Mouse (Mus musculus) kidney, embryonic 14.5 days (tissue): ENCODE data around the gene B630019K06Rik. TPM values are rescaled to one million over a fixed set of nuclear protein-coding genes. Genes with fewer than 3 reads are reported as not detected.

Experiments
- ATAC-seq: fragments of 200-750 bp; cut with Nextera tagmentation; 2 replicates; pipeline ENCODE4 v1.8.0; 2017; ENCODE audit warnings: moderate number of reproducible peaks, mild to moderate bottlenecking, moderate TSS enrichment, moderate library complexity; ENCODE audit not compliant: low FRiP score, low TSS enrichment
- H3K27ac ChIP-seq: fragments of 300-500 bp; sonication (generic); 2 replicates; pipeline ENCODE4 v1.5.1; 2014; ENCODE audit warnings: low read depth, mild to moderate bottlenecking, low read length, moderate library complexity, mixed read lengths
- H3K27me3 ChIP-seq: fragments of 300-500 bp; sonication (generic); 2 replicates; pipeline ENCODE4 v1.6.1; 2014; ENCODE audit warnings: mild to moderate bottlenecking, low read length; ENCODE audit not compliant: control insufficient read depth, insufficient read depth
- H3K36me3 ChIP-seq: fragments of 300-500 bp; sonication (generic); 2 replicates; pipeline ENCODE4 v1.6.1; 2014; ENCODE audit warnings: low read length, mixed read lengths; ENCODE audit not compliant: control insufficient read depth, insufficient read depth
- H3K4me1 ChIP-seq: fragments of 300-500 bp; sonication (generic); 2 replicates; pipeline ENCODE4 v1.6.1; 2014; ENCODE audit warnings: low read length, mixed read lengths; ENCODE audit not compliant: control insufficient read depth, insufficient read depth
- H3K4me2 ChIP-seq: fragments of 300-500 bp; sonication (generic); replicated peaks from 2 replicates; pipeline ENCODE4 v1.6.1; 2014; ENCODE audit warnings: low read depth, mild to moderate bottlenecking, low read length
- H3K4me3 ChIP-seq: fragments of 300-500 bp; sonication (generic); 2 replicates; pipeline ENCODE4 v1.5.1; 2014; ENCODE audit warnings: mild to moderate bottlenecking, low read length
- H3K9ac ChIP-seq: fragments of 300-500 bp; sonication (generic); 2 replicates; pipeline ENCODE4 v1.6.1; 2014; ENCODE audit warnings: low read depth, mild to moderate bottlenecking, low read length, moderate library complexity
- H3K9me3 ChIP-seq: fragments of 300-500 bp; sonication (generic); 2 replicates; pipeline ENCODE4 v1.6.1; 2016; ENCODE audit warnings: low read length; ENCODE audit not compliant: control insufficient read depth
- WGBS: fragments of 180-500 bp; shearing (Covaris S2); extraction: QIAGEN DNeasy Blood & Tissue Kit; methylation state at CpG from one replicate; pipeline ENCODE4 v1.1.7; 2014; 5-methylcytosine and 5-hydroxymethylcytosine counted together
- polyA plus RNA-seq: library from polyadenylated mRNA; unstranded; fragments of >200 nt; fragmentation: Nextera tagmentation; extraction: Ambion mirVana; gene quantifications from 2 replicates; pipeline ENCODE4 v1.2.1, GENCODE M21; 2014

The B630019K06Rik gene
- polyA plus RNA-seq, 1 experiment from 2014 or later = 5.6 TPM

DNA sequence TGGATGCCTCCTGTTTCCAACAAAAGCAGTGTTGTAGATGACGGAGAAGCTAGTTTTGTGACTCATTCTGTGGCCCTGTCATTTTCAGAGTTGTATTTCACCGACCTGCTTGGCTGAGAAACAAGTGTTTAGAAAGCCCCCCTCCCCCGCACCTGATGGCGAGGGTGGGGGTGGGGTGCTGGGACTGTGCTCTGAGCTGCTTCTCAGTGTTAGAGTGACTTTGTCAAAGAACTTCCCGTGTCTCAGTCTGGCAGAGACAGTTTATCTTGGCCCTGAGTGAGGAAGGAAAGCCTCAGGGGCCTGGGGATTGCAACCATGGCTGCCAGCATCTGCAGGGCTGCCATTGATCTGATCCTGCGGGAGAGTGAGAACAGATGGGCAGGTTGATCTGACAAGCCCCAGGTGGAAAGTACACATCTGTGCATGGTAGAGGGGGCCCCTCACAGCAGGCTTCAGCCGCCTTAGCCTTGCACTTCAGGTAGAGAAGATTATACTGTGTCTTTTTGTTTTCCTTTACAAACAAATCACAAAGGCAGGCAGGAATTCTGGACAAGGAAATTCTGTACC lies 9.8 kb downstream of the B630019K06Rik start:
- Histone ChIP-seq H3K4me3 (no peak overlapping the region), H3K4me1 (no peaks in the 10 kb centered on the region), H3K36me3 (no peaks in the 10 kb centered on the region), H3K27me3 (no peaks in the 10 kb centered on the region), H3K9ac (no peak overlapping the region), H3K9me3 (no peaks in the 10 kb centered on the region), H3K27ac (no peak overlapping the region), H3K4me2 (no peak overlapping the region)
- WGBS = 33% methylated on average over 7 of the region's 7 CpGs
- 0 out of 2 replicates have a peak, but pooled peaks have one; percentile 24 for ATAC-seq

DNA sequence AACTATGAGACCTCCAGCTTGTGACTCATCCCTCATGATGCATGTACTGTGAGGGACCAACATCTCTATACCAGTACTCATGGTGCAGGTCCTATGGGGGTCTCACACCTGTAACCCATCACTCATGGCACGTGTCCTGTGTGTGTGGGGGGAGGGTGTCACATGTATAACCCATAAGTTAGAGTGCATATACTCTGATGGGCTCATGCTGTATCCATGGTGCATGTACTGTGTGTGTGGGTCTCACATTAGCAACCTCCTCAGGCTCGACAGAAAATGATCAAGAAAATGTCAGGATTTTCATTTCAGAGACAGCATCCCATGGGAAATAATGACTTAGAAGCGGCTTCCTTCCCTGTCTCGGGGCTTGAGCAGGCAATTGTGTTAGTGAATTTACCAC lies 28.9 kb downstream of the B630019K06Rik start:
- H3K27ac ChIP-seq = no peak overlapping the region
- H3K36me3 ChIP-seq = no peaks in the 10 kb centered on the region
- H3K4me1 ChIP-seq = no peaks in the 10 kb centered on the region
- H3K27me3 ChIP-seq = no peaks in the 10 kb centered on the region
- 66% methylated on average over 4 of the region's 4 CpGs for WGBS
- ATAC-seq = no peak
- H3K9ac ChIP-seq = no peak overlapping the region
- H3K9me3 ChIP-seq = no peaks in the 10 kb centered on the region
- no peak overlapping the region for H3K4me3 ChIP-seq
- no peak overlapping the region for H3K4me2 ChIP-seq

DNA sequence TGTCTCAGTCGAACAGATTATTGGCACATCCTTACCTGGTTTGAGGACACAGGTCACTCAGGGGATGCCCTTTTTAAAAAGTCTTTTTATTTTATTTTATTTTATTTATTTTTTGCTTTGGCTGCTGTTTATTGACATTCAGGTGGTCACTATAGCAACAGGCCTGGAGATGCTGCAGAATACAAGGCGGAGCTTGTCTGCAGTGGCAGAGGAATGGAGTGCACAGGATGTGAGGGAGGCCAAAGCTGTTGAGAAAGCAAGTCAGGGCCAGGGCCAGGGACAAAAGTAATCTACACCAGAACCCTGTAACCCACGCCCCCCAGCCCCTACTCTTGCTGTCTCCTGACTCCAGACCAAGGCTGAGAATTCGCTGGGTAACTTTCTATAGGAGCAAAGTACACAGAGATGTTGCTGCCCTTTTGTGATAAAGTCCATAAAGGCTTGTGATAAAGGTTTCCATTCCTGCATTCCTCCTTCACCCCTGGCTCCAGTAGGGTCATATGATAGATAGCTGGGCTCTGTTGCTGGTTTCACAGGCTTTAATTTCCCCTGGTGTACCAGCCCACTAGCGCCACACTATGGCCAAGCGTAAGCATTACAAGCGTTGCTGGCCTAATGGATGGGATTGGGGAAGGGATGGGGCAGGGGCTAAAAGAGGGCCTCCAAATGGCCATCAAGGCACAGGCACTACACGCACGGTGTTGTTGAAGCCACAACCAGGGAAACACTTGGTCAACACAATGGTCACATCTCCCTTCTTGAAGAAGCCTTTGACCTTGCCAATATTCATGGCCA lies 29.8 kb downstream of the B630019K06Rik start:
- Histone ChIP-seq H3K4me2 (no peak overlapping the region), H3K9ac (no peak overlapping the region), H3K27ac (no peak overlapping the region), H3K27me3 (no peaks in the 10 kb centered on the region), H3K4me3 (no peak overlapping the region), H3K4me1 (no peaks in the 10 kb centered on the region), H3K9me3 (no peaks in the 10 kb centered on the region), H3K36me3 (no peaks in the 10 kb centered on the region)
- WGBS = 54% methylated on average over 9 of the region's 9 CpGs
- no peak for ATAC-seq

DNA sequence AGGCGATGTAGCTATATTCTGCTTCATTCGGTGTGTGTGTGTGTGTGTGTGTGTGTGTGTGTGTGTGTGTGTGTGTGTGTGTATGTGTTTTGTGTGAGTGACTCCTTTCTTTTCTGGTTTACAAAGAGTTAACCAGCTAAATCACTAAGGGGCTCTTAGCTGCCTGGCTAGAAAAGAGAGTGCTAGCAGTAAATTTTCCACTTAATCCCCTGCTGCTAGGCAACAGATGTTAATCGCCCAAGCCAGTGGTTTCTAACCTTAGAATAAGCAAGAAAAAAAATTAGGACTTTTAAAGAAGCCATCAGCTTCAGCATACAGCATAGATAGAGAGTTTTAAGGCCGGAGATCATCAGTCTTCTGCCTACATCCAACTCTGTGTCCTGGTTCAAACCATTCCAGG lies 35.1 kb downstream of the B630019K06Rik start:
- Histone ChIP-seq H3K9ac (no peak overlapping the region), H3K27ac (no peak overlapping the region), H3K27me3 (no peaks in the 10 kb centered on the region), H3K4me2 (no peak overlapping the region), H3K9me3 (no peaks in the 10 kb centered on the region), H3K36me3 (no peaks in the 10 kb centered on the region), H3K4me3 (no peak overlapping the region), H3K4me1 (no peaks in the 10 kb centered on the region)
- ATAC-seq = no peak
- WGBS = 37% methylated on average over 4 of the region's 4 CpGs

DNA sequence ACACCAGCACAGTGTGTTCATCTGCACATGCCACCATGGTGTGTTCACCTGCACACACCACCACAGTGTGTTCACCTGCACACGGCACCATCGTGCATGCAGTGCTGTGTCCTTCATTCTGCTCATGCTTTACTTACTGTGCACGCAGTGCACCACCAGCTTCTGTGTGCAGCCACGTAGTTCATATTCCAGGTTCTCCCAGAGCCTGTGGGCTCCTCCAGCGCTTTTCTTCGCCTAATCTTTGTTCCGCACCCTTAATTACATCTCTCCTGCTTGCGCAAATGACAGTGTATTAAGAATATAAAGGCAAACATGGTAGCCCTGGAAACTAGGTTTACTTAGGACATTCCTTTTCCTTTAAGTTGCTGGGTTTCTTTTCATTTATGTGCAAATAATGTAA lies 51.9 kb downstream of the B630019K06Rik start:
- Histone ChIP-seq H3K4me2 (no peak overlapping the region), H3K9ac (no peak overlapping the region), H3K4me3 (no peak overlapping the region), H3K27me3 (no peaks in the 10 kb centered on the region), H3K27ac (no peak overlapping the region), H3K36me3 (no peaks in the 10 kb centered on the region), H3K4me1 (no peaks in the 10 kb centered on the region), H3K9me3 (no peaks in the 10 kb centered on the region)
- no peak for ATAC-seq
- WGBS = 84% methylated on average over 8 of the region's 8 CpGs

Other genes starting within 250 kb of the B630019K06Rik start
- not detected in 2 replicates for gene Ssxb8, start 201.5 kb upstream of the B630019K06Rik start, polyA plus RNA-seq
- gene Ssx9, start 143.9 kb upstream of the B630019K06Rik start, polyA plus RNA-seq = not detected in 2 replicates
- gene Ssxb5, start 88.7 kb upstream of the B630019K06Rik start, polyA plus RNA-seq = 0.39 TPM in 1 of 2 replicates, not detected in the other
- gene Gm6592, start 48.4 kb upstream of the B630019K06Rik start, polyA plus RNA-seq = not detected in 2 replicates
- gene Gm5751, start 18.1 kb upstream of the B630019K06Rik start, polyA plus RNA-seq = not detected in 2 replicates
- not detected in 2 replicates for gene Fthl17b, start 70.6 kb downstream of the B630019K06Rik start, polyA plus RNA-seq
- not detected in 2 replicates for gene Fthl17c, start 84.2 kb downstream of the B630019K06Rik start, polyA plus RNA-seq
- not detected in 2 replicates for gene Fthl17d, start 94.4 kb downstream of the B630019K06Rik start, polyA plus RNA-seq
- gene Fthl17e, start 141.1 kb downstream of the B630019K06Rik start, polyA plus RNA-seq = not detected in 2 replicates
- not detected in 2 replicates for gene Fthl17f, start 170.6 kb downstream of the B630019K06Rik start, polyA plus RNA-seq
- gene 4930402K13Rik, start 212.2 kb downstream of the B630019K06Rik start, polyA plus RNA-seq = not detected in 2 replicates